Mouse (Mus musculus): ENCODE results near the gene Pole.

Gene Pole

GRCm38 (mm10) chr5:110344524-110344923, 58.4 kb downstream of the Pole start, which contains the start of gene Lrcol1:
Gene Lrcol1, plus strand, starts transcription at chr5:110344730.
- DNase-seq (ENCODE audit: low spot score in 2 of 2): no peak

- DNase-seq (ENCODE audit: low spot score in 2 of 2): no peak
Measured at GRCm38 (mm10) chr5:110345553-110345952, 59.4 kb downstream of the Pole start.

GRCm38 (mm10) chr5:110347006-110347405, 60.9 kb downstream of the Pole start:
- DNase-seq (ENCODE audit: low spot score in 2 of 2): no peak

GRCm38 (mm10) chr5:110354716-110355115, 68.6 kb downstream of the Pole start:
- peak in 1 of 2 experiments; percentile 44 for DNase-seq (ENCODE audit: low spot score in 2 of 2)

- peak; percentile 91 to 93 for DNase-seq (ENCODE audit: low spot score in 2 of 2)
Measured at GRCm38 (mm10) chr5:110357531-110358179, 71.5 kb downstream of the Pole start.

GRCm38 (mm10) chr5:110361465-110361864, 75.4 kb downstream of the Pole start:
- DNase-seq (ENCODE audit: low spot score in 2 of 2): no peak

- no peak for DNase-seq (ENCODE audit: low spot score in 2 of 2)
Measured at GRCm38 (mm10) chr5:110362813-110363178, 76.7 kb downstream of the Pole start.

- peak; percentile 65 to 79 for DNase-seq (ENCODE audit: low spot score in 2 of 2)
Measured at GRCm38 (mm10) chr5:110363179-110363821, 77.2 kb downstream of the Pole start.

- no peak for DNase-seq (ENCODE audit: low spot score in 2 of 2)
Measured at GRCm38 (mm10) chr5:110363822-110364545, 77.9 kb downstream of the Pole start.

- DNase-seq (ENCODE audit: low spot score in 2 of 2): peak; percentile 80 to 84
Measured at GRCm38 (mm10) chr5:110376802-110377433, 90.8 kb downstream of the Pole start.

GRCm38 (mm10) chr5:110378181-110378583, 92.1 kb downstream of the Pole start:
- DNase-seq (ENCODE audit: low spot score in 2 of 2): no peak

- no peak for DNase-seq (ENCODE audit: low spot score in 2 of 2)
Measured at GRCm38 (mm10) chr5:110379086-110379485, 93.0 kb downstream of the Pole start.

- DNase-seq (ENCODE audit: low spot score in 2 of 2): no peak
Measured at GRCm38 (mm10) chr5:110379823-110380222, 93.7 kb downstream of the Pole start.

- DNase-seq (ENCODE audit: low spot score in 2 of 2): no peak
Measured at GRCm38 (mm10) chr5:110384491-110384890, 98.4 kb downstream of the Pole start.

GRCm38 (mm10) chr5:110385263-110385662, 99.2 kb downstream of the Pole start:
- no peak for DNase-seq (ENCODE audit: low spot score in 2 of 2)

- DNase-seq (ENCODE audit: low spot score in 2 of 2): peak; percentile 53 to 61
Measured at GRCm38 (mm10) chr5:110386371-110387330, 100.5 kb downstream of the Pole start.
